Mouse (Mus musculus): Measurements from ENCODE around the gene Myh15.

DNA sequence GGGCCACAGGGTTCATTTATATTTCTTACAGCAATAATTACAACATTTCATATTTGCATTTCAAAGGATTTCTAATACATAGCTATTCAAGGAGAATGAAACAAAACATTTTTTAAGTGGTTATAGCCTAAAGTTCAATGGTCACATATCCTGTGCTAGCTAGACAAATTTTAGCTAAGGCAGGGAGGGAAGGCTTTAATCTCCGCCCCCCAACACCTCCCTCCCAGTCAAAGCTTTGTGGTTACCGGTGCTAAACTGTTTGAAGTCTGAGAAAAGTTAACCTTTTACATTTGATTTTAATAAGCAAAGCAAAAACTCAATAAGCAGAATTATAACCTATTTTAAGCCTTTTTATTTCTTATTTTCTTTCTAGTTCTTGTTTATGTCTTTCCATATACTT is 98.9 kb downstream of the Myh15 start:
- TF ChIP-seq HCFC1 (IDR thresholded peaks at IDR 0.05; ENCODE audit: borderline replicate concordance, insufficient read depth, low read length) (no peak), ZC3H11A (IDR thresholded peaks at IDR 0.05; ENCODE audit: borderline replicate concordance, low read depth, low read length) (no peak), CHD2 (IDR thresholded peaks at IDR 0.05; ENCODE audit: low read depth, low read length) (no peak), MAFK (IDR thresholded peaks at IDR 0.05; ENCODE audit: insufficient read depth, low read depth, low read length) (no peak), ZNF384 (IDR thresholded peaks at IDR 0.05; ENCODE audit: low read depth, low read length) (no peak)

All from ES-E14 (cell line).